Mouse (Mus musculus) thymus, postnatal 14 days (tissue): ENCODE measurements around the gene Saysd1.

Experiments
- DNase-seq: peaks from one replicate; pipeline ENCODE4 v3.0.0; 2021

The Saysd1 gene

DNA sequence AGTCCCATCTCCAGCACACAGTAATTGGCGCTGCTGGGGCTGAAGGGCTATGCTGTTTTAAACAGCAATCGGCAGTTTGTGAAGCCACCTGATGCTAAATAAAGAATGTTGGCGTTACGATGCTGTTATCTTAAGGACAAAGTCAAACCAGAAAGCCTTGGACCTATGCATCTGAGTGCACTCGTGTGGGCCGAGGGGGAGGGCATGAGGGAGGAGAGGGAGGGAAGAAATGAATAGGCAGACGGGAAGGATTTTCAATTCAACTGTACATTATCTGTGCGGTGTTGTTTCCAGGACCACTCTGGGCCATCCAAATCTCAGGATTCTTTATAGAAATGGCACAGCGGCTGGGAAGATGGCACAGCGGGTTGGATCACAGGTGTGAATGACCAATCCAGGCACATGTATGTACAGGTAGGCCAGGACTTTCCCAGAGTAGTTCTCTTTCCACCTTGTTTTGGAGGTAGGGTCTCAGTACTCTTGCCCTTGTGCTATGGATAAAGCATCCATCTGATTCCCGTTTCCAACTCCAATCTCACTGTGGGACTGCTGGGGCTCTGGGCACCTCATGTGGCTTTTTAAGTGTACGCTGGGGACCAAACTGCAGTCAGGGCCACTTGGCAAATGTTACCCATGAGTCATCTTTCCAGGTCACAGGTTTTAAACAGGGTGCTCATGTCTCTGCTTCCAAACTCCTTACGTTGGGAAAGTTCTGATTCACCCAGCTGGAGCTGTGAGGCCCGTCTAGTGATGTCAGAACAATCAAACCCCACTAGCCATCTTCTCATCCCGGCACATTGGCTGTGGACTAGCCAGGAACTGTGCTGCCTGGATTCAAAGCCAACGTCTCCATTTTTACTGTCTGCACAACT lies at the start of gene Saysd1:
TSS of gene Saysd1 (minus strand) at position 51 of the 872 bp plus-strand sequence.
- DNase-seq: no peak

DNA sequence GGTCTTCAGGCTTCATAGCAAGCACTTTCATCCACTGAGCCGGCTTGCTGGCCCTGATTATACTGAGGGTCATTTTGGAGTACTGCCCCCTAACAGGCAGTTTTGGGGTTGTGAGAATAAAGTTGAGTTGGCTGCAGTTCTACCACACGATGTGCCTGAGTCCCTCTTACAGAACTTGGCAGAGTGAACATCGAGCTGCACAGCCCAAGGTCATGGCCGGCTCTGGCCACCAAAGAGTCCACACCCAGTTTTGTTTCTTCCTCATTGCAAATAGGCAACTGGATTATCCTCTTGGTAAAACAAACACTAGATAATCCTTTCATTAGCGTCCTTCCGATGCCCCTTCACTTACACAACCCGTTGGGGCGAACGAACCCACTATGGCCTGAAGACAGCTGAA lies 47.1 kb upstream of the Saysd1 start:
- DNase-seq: no peak

DNA sequence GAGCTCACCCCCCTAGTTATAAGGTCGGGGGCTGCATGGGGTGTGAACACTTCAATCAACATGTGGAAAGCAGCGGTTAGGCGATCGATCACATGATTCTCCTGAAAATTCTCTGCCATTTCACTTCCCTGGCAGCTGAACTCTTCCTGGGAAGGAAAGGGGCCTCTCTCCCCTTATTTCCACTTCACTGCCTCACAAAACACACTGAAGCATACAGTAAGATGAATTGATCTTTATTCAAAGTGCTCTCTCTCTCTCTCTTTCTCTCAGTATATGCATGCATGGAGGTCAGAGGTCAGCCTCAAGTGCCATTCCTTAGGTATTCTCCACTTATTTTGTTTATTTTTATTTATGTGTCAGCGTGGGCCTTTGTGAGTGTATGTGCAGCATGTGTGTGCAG lies 45.4 kb upstream of the Saysd1 start:
- DNase-seq: no peak

DNA sequence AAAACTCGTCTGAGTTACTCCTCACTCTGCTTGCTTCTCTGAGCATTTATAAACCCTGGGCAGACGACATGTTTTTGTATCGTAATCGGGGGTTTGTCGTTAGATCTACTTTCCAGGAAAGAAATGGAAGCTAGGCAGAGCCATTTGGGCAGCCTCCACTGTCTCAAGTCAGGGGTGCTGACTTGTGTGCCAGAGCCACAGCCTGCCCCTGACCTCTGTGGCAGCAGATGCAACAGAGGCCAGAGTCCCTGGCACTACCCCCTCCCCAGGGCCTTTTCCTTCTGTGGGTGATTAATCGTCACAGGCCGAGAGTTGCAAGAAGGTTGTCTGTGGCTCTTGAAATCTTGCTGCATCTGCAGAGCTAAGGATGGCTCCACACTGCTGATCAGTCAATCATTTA lies 44.3 kb upstream of the Saysd1 start:
- DNase-seq: no peak

DNA sequence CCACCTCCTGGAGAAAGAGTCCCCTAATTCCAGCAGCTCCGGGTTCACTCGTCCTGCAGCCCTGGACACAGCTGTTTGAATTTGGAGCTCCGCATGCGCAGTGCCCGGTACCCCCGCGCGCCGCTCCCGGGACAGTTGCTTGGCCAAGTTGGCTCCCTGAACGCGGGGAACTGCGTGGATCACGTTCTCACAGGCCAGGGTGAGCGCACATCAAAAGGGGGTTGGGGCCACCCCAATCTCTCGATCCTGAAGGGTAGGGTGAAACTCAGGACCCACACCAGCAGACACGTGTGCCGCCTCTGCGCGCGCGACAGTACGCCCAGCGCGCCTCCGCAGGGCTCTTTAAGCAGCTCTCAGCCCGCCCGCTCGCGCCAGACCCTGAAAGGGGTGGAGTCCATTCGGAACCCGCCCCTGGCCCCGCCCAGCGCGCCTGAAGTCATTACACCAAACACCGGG lies 43.2 kb upstream of the Saysd1 start, which contains the start of gene Kcnk5:
TSS of gene Kcnk5 (minus strand) at position 344 of the 456 bp plus-strand sequence.
- DNase-seq: peak; percentile 92

DNA sequence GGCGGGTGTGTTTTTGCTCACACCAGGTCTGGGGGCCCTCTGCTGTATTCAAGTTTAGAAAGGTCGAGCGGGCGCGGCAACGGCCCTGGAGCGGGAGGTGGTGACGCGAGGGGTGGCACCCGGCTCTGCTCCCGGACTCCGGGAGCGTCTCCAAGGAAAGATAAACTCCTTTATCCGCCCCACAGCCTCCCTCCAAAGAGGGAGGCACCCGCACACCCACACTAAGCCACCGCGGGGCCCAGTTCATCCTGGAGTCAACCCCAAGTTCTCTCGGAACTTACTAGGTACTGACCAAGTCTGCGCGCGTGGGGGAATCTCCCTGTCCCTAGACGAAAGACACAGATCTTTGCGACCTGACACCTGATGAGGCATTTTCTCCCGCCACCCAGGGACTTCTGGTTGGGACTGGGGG lies 42.4 kb upstream of the Saysd1 start:
- peak; percentile 40 for DNase-seq

DNA sequence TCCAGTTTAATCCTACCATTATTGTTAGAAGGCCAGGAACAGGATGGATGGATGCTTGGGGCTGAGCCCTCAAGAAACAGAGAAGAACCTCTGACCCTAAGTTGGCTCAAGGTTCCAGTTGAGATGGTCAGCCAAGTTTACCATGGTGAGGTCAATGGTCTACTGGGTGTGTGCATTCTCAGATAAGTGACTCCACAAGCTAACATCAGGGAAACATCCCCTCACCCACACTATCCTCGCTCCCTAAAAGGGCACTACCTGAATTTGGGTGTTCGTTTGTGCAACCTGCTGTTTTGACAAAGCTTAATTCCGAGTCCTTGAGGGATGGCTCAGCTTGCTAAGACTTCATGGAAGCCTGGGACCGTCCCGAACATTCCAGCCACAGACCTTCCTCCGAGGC lies 42.0 kb upstream of the Saysd1 start:
- DNase-seq: no peak

DNA sequence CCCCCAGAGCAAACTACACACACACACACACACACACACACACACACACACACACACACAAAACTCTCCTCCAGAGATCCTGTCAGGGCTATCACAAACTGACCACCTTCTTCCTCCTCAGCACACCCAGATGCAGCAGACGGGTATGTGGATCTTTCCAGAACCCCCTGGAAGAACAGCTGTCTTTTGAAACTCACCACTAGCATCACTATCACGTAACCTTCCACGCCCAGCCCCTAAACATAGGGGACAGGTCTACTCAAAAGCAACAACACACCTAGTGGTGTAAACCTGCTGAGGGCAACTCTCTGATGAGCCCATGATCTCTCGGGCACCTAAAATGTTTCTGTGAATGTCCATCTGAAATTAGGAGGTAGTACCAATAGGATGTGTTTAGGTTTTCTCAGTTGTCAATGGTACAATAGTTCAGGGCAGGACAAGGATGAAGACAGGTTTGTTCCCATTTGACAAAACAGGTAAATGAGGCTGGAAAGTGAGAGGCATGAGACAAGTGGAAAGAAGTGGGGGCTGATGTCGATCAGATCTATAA lies 41.5 kb upstream of the Saysd1 start:
- DNase-seq: no peak

DNA sequence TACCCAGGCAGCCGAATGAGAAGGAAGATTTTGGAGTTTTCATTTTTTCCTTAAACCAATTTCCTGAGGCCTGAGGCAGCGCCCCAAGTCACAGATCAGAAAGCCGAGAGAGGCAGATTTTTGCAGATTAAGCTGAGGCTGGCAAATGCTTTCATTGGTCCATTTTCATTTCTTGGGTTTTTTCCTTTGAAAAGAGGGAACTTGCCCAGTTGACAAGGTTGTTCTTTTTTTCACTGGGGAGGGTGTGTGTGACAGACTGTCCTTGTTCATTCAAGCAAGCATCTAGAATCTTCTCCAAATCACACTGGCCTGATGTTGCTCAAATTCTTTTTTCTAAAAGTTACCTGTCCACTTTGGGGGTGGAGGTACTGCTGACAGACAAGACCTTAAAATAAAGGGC lies 40.7 kb upstream of the Saysd1 start:
- DNase-seq: no peak

DNA sequence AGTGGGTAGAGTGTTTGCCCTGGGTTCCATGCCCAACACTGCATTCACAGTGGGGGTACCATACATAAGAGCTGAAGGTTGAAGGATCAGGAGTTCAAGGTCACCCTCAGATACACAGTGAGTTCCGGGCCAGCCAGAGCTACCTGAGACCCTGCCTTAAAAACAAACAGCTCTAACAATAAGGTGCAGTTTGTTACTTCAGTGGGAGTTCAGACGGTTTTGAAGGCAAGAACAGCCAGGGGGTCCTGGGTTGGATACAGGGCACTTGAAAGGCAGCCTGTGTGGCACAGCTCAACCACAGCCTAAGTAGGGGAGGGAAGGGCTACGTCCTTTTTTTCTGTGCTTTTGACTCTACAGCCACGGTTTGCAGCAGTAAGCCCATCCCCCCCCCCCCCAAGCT lies 40.3 kb upstream of the Saysd1 start:
- DNase-seq: no peak

DNA sequence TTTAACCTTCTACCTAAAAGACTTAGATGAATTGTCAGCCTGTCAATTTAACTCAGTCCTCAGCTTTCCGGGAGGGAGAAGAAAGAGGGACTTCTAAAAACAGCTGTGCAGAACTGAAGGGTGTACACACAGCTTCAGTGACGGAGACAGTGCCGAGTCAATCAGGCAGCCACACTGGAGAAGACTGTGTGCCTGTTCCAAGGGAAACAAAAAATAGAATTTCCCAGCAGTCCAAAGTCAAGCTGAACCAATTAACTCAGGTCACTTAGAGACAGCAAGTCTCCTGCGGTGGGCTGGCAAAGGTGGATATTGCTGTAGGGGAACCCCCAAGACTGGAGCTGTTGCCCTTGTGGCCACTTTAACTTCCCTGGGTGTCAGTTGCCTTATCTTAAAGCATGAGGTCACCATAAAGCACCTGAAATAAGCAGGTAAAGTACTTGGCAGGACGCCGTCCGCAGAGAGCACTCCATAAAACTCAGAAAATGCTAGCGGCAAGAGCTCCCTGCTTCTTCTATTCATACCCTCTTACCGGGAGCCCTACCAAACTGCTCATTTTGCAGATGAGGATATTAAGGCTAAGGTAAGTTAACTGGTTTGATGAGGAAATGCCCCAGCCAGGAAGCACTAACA lies 39.3 kb upstream of the Saysd1 start:
- DNase-seq: no peak

DNA sequence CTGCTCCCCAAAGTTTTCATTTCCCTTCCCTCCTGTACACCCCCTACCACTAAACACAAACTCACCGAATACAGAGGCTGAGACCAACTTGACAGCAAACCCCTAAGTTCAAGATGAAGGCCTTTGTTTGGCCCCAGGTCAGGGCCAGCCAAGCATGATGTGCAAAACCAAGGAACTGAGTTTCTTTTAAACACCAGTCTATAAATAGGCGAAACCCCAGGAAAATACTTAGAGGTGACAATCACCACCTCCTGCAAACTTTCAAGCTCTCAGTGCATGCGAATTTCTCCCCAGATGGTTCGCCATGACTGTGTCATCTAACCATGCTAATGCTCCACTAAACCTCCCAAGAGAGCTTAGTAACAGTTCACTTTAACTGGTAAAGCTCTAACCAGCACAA lies 37.4 kb upstream of the Saysd1 start:
- no peak for DNase-seq

DNA sequence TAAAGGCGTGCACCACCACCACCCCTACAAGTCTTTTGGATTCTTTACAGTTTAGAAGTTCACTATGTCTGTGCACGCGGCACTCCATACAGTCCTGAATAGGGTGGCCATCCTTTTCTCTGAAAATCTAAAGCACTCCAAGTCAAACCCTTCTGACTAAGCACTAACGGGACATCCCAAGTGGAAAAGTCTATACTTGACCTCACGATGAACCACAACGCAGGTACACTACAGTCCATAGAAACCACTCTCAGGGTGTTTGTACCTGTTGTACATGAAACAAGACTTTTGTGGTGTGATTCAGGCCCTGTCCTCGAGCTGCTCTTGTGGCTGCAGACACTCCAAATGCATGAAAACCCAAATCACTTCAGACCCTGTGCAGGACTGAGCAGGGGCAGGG lies 36.8 kb upstream of the Saysd1 start:
- no peak for DNase-seq

DNA sequence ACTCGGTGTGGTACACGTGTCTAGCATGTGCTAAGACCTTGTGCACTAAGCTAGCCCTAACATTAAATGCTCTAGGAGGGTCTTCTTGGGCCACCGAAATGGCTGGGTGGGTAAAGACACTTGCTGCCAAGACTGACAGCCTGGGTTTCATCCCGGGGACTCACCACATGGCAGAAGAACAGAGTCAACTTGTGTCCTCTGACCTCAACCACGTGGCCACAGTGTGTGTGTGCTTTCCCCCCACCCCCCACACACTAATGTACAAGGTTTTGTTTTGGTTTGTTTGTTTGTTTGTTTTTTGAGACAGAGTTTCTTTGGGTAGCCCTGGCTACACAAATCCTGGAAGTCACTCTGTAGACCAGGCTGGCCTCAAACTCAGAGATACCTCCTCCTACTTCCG lies 36.4 kb upstream of the Saysd1 start:
- DNase-seq: no peak

DNA sequence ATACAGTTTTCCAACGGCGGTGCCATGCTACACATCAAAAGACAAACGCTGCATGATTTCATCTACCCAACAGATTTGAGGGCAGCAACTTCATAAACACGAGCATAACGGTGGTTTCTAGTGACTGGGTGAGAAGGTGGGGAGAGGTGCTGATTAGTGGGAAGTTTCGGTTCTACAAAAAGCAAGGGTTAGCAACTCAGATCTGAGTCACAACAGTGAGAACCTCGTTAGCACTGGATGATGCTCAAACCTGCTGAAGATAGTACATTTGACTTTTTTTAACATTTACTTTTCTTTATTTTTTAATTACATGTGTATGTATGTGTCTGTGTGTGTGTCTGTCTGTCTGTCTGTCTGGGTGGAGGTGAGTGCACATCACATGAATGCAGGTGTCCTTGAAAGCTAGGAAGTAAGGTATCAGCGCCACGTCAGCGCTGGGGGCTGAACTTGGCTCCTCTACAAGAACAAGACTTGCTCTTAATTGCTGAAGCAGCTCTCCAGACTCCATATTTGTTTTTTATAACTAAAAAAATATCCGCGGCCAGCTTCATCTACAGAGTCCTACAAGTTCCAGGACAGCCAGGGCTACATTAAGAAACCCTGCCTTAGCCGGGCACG lies 35.6 kb upstream of the Saysd1 start:
- no peak for DNase-seq

DNA sequence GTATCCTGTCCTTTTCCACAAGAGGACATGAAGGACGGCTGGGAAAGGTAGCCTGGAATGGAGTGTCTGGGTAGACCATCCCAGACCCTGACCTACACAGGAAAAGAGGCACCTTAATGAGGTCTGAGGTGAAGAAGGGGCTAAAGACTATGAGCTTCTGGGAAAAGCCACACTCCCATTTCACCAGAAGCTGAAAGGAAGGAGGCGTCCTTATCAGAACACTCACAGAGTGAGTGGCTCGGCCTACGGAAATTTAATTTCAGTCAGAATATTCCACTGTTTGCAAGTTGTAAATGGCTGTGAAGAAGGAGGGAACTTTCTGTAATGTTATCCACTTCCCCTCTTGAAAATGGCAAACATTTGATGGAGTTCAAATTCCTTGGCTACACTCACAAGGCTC lies 34.6 kb upstream of the Saysd1 start:
- no peak for DNase-seq

DNA sequence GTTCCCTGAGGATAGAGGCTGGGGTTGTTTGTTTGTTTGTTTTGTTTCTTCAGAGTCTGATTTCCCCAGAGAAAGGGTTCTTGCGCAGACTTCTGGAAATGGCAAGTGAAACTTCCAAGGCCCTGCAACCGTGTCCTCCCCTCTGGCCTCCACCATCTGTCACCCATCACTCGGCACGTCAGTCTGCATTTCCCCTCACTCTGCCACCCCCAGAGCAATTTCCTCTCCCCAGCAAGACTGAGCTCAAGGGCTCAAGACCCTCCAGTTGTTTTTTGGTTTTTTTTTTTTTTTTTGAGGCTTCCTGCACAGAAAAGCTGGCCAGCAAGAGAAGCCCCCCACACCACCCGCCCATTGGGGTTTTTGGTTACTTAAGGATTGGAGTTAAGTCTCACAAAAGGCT lies 34.2 kb upstream of the Saysd1 start:
- DNase-seq: no peak

DNA sequence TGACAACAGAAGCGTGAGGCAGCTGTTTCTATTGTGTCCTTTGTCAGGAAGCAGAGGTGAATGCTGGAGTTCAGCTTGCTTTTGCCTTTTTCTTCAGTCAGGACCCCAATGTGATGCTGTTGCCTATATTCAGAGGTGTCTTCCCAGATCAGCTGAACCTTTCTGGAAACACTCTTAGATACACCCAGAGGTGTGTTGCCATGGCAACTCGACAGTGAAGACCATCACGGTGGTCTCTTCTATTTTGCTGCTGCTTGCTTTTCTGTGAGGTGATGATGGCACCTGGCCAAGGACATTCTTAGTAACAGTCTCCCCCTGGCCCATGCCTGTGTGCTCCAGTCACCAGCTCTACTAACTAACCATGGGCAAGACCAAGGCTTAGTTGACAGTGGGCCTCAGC lies 33.5 kb upstream of the Saysd1 start:
- no peak for DNase-seq

DNA sequence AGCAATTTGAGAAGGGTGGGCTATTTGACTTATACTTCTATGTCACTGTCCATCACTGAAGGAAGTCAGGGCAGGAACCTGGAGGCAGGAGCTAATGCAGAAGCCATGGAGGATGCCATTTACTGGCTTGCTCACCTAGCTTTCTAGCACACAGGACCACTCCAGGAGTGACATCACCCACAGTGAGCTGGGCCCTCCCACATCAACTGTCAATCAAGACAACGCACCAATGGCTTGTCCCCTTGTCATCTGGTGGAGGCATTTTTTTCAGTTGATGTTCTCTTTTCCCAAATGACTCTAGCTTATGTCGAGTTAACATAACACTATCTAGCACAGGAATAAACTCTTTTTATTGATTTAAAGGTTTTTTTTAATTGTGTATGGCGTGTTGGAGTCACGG lies 30.9 kb upstream of the Saysd1 start:
- no peak for DNase-seq

DNA sequence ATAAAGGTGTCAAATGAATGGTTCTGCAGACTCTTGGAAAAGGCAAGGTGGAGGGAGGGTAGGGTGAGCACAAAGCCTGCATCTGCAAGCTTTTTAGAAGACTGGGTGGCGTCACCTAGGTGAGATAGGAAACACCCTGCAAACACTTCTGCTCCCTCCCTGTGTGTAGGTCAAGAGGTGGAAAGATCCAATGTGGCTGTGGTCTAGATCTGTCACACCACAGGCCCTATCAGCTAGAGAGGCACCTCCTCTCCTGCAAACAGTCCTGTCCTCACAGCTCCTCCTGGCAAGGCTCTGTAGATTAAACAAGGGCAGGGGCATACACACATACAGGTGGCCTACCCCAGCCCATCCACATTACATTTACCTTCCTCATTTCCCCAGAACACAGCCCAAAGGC lies 30.1 kb upstream of the Saysd1 start:
- no peak for DNase-seq

DNA sequence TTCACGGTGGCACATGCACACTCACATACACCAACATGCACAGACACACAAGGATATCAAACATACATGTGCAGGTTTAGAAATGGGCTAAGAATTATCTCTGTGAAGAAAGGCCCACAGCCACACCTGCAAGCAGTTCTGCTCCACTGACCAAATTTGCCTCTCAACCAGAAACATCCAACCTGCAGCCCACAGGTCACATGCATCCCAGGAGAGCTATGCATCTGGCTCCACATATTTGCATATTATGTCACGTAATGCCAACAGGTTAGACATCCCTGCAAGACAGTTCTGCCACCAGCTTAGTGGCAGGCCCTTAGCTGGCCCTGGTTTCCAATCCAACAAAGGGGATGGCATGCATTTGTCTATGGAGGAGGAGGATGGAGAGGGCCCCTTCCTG lies 29.7 kb upstream of the Saysd1 start:
- no peak for DNase-seq

DNA sequence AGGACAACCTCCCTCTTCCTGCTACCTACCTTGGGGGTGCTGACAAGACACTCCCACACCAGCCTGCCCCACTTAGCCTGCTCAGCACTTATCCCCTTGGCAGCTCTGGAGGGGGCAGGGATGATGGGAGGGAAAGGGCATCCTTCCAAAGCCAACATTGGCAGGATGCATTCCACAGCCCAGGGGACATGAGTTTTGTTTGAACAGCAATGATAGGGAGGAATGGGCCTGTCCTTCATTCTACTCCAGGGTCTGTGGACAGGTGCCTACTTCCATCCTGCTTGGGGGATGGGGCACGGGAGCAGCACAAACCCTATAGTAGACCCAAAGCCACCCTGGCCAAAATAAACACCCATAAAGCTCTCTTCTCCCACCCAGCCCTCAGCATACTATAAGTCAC lies 27.1 kb upstream of the Saysd1 start:
- no peak for DNase-seq

DNA sequence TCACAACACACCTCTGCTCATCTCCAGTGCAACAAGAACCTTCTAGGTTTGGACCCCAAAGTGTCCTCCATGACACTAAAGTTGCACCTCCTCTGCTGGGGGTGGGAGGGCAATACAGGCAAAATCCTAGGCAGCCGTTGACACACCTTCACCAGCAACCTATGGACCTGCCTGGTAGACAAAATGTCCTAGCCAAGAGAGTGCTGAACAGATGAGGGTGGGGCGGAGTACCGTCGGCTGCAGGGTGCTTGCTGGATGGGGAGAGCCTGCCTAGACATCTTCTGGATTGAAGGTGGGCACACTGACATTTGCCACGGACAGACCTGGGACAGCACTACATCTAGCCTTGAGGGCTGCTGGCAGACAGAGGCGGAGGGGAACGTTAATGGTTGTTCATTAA lies 26.1 kb upstream of the Saysd1 start:
- no peak for DNase-seq

DNA sequence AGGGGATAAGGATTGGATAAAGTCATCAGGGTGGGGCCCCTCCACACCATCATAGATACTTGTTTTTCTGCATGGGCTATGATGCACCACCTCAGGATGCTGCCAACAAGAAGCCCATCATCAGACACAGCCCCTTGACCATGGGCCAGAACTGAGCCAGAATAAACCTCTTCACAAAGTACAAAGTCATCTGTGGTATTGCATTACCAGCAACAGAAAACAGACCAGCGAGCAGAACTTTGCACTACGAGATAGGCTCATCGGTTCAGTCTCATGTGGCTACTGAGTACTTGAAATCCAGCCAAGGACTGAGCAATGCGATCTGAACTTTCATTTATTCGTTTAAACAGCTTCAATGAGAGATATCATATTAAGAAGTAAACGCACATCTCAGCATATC lies 24.4 kb upstream of the Saysd1 start:
- DNase-seq: no peak
